Mouse (Mus musculus) cerebellum, adult (tissue): ENCODE results near the gene Fam161a.
A peak's percentile ranks its signal among the peaks of the same experiment; 100 is the strongest.

ENCODE experiments used
- ATAC-seq: cut with Nextera tagmentation; 2 replicates; pipeline ENCODE4 v1.9.2; 2017; ENCODE audit warnings: mild to moderate bottlenecking, moderate library complexity, mixed read lengths; ENCODE audit not compliant: insufficient number of reproducible peaks, low FRiP score, low TSS enrichment

Gene Fam161a

GRCm38 (mm10) chr11:22990393-22991126 is 16.8 kb upstream of the Fam161a start, which contains the start of gene Cct4:
Gene Cct4, plus strand, starts transcription at chr11:22990519.
- peak; percentile 99 for ATAC-seq

- ATAC-seq = no peak
These were observed 16.0 kb upstream of the Fam161a start for GRCm38 (mm10) chr11:22991218-22991835.

DNA sequence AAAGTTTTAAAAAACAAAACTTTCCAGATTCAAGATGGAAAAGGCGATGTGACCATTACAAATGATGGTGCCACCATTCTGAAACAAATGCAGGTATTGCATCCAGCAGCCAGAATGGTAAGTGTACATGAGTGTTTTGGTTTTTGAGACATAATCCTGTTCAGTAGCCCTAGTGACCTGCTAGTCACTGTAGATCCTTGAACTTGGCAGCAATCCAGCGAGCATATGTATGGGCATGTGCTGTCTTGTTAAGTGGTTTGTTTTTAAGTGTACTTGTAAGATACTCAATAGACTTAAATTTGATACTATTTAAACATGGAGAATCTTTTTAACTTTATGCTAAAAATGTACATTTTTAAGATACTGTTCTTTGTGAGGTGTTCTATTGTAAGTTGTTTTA is 13.1 kb upstream of the Fam161a start:
- no peak for ATAC-seq

GRCm38 (mm10) chr11:22995461-22995860 is 11.9 kb upstream of the Fam161a start:
- no peak for ATAC-seq

DNA sequence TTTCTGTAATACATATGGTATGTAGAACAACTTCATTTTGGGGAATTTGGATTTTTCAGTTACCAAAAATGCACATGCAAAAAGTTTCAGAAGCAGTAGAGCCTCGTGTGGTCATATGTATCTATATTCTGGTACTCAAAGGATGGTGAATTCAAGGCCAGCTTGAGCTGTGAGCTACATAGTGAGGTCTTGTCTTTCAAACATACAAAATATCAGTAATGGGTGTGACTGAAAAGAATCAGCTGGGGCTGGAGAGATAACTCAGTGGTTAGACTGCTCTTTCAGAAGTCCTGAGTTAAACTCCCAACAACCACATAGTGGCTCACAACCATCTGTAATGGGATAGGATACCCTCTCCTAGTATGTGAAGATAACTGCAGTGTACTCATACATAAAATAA is 9.0 kb upstream of the Fam161a start:
- ATAC-seq = no peak

GRCm38 (mm10) chr11:23005276-23005675 is 2.1 kb upstream of the Fam161a start:
- no peak for ATAC-seq

- peak; percentile 38 for ATAC-seq
These were observed 208 bp upstream of the Fam161a start for GRCm38 (mm10) chr11:23007166-23007480.

GRCm38 (mm10) chr11:23008181-23008823 is 971 bp downstream of the Fam161a start:
- peak; percentile 82 for ATAC-seq

DNA sequence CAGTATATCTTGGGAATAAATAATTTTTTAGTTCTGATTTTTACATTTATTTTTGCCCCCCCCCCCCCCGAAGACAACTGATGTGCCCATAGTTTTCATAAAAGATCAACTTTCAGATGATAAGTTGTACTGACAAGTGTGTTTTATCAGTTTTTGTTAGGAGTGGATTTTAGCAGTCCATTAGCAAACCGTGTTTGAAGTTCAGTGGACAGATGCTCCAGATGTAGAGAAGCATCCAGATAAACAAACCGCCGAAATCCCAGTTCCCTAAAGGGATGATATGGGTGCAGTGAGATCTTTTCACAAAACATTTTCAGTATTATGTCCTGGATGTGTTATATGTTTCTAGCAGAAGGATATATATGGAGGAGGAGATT is 1.5 kb downstream of the Fam161a start:
- no peak for ATAC-seq

DNA sequence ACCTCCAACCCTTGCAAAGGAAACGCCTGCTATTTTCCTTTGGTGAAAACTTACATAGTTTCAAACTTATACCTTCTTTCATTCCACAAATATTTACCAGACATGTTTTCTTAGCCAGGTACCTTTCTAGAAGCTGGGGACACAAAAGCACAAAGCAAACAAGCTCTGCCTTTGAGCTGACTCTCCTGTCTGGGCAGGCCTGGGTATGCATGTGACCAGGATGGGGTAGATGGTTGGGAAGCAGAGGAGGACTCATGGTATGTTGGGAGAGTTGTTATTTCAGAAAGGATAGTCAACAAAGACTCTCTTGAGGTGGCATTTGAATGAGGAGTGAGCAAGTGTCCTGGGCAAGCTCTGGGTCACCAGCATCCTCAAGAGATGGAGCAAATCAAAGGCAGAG is 5.8 kb downstream of the Fam161a start:
- no peak for ATAC-seq

GRCm38 (mm10) chr11:23013580-23014294 is 6.4 kb downstream of the Fam161a start:
- no peak for ATAC-seq

DNA sequence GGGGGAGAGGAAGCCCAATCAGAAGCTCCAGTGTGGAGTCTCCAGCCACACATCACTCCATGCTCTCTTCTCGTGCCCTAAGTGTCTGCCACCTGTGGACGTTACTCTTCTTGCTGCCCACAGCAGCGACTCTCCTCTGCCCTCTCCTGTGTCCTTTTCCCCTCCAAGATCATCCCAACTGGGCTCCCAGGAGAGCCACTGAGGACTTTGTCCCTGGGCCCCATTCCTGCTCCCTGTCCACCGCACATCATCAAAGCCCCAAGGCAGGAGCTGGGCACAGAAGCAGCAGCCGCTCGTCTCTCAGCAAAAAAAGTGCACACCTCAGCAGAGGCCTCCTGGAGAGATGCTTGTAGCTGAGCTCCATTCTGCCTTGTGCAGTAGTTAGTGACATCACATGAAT is 7.7 kb downstream of the Fam161a start:
- no peak for ATAC-seq

DNA sequence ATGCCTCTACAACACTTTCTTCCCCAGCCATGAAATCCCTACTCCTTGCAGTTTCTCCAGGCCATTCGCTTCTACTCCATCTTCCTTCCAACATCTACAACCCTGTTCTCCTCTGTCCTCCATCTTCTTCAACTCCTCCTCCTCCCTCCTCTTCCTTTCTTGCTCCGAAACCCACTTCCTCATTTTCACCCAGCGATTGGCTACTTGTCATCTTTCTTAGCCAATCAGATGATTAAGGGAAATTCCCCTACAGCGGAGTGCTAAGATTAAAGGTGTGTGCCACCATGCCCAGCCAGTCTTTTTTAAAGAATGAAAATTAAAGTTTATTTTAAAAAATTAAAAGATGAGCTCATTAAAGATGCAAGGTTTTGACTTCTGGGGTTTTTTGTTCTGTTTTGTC is 10.6 kb downstream of the Fam161a start:
- no peak for ATAC-seq

- no peak for ATAC-seq
These were observed 12.9 kb downstream of the Fam161a start for GRCm38 (mm10) chr11:23020116-23020770.

- ATAC-seq = no peak
These were observed 13.5 kb downstream of the Fam161a start for GRCm38 (mm10) chr11:23020841-23021240.

DNA sequence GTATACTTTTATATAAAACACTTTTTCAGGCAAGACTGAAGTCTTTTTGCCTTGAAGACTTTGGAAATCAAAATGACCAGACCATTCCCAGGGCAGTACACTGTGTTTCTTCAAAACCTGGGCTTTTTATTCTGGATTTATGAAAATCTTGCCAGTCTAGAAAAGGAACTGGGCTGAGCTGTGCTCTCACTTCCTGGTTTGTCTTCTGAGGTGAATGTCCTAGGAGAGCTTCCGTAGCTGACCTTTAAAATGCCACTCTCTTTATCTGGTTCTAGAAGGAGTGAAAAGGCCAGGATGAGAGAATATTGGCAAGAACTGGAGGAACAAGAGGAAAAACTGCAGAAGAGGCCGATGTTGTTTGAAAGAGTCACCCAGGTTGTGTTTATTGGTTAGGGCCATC is 15.8 kb downstream of the Fam161a start:
- no peak for ATAC-seq

GRCm38 (mm10) chr11:23024169-23024568 is 16.8 kb downstream of the Fam161a start:
- ATAC-seq = no peak

DNA sequence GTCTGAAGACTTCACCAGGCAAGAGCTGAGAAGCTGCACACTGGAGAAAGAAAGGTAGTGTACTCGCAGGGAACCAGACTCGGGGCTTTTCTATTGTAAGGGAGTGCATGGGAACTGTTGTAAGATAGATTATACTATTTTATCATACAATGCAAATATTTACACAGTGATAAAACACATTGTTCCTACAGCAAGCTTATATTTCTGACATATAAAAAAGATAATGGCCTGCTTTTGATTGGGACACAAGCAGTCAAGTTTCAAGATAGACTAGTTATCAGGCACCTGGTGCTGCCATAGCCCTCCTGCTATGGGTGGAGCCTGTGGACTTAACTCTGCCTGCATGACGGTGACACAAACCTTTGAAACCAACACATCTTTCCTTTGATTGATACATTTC is 21.6 kb downstream of the Fam161a start:
- no peak for ATAC-seq

GRCm38 (mm10) chr11:23029399-23029798 is 22.1 kb downstream of the Fam161a start:
- no peak for ATAC-seq

GRCm38 (mm10) chr11:23047252-23047651 is 39.9 kb downstream of the Fam161a start:
- no peak for ATAC-seq
